Mouse (Mus musculus): ENCODE measurements around the gene Sp6. TPM values are rescaled to one million over a fixed set of nuclear protein-coding genes. Genes with fewer than 3 reads are reported as not detected.

Gene Sp6
- total and polyA plus RNA-seq, 2 experiments: 0.04 to 0.09 TPM

- no peak for DNase-seq (ENCODE audit: extremely low read depth, low read depth, low spot score)
- 28% methylated on average over 17 of the region's 17 CpGs for WGBS
- Histone ChIP-seq H3K9ac (ENCODE audit: low read depth, low read length) (peak overlapping the region; percentile 90), H3K4me3 (ENCODE audit: insufficient read depth, low read depth, low read length) (peak overlapping the region; percentile 90), H3K4me1 (ENCODE audit: control insufficient read depth, insufficient read depth, low read length) (peaks cover 14% of the 10 kb centered on the region), H3K27ac (replicated peaks; ENCODE audit: insufficient read depth, low read depth, low read length) (peak overlapping the region; percentile 79), H3K36me3 (ENCODE audit: control insufficient read depth, insufficient read depth, low read length) (no peaks in the 10 kb centered on the region), H3K27me3 (ENCODE audit: control insufficient read depth, insufficient read depth, low read length) (no peaks in the 10 kb centered on the region), H3K79me2 (ENCODE audit: control insufficient read depth, insufficient read depth, low read length) (peaks cover 13% of the 10 kb centered on the region; the same call in 1 of the 2 replicates)
- TF ChIP-seq CTCF (IDR thresholded peaks at IDR 0.05; ENCODE audit: low read depth, low read length) (no peak), POLR2A (IDR thresholded peaks at IDR 0.05; ENCODE audit: extremely low read depth, insufficient read depth, low read length) (no peak)
These were observed 34.6 kb upstream of the Sp6 start for GRCm38 (mm10) chr11:96978401-96979246.

- Histone ChIP-seq H3K79me2 (ENCODE audit: control insufficient read depth, insufficient read depth, low read length) (peaks cover 8% of the 10 kb centered on the region; the same call in 1 of the 2 replicates), H3K9ac (ENCODE audit: low read depth, low read length) (no peak overlapping the region), H3K27me3 (ENCODE audit: control insufficient read depth, insufficient read depth, low read length) (no peaks in the 10 kb centered on the region), H3K4me3 (ENCODE audit: insufficient read depth, low read depth, low read length) (no peak overlapping the region), H3K27ac (replicated peaks; ENCODE audit: insufficient read depth, low read depth, low read length) (no peak overlapping the region), H3K36me3 (ENCODE audit: control insufficient read depth, insufficient read depth, low read length) (no peaks in the 10 kb centered on the region), H3K4me1 (ENCODE audit: control insufficient read depth, insufficient read depth, low read length) (peaks cover 14% of the 10 kb centered on the region)
- whole genome bisulfite sequencing: 79% methylated on average over 7 of the region's 7 CpGs
- no peak for DNase-seq (ENCODE audit: extremely low read depth, low read depth, low spot score)
- TF ChIP-seq CTCF (IDR thresholded peaks at IDR 0.05; ENCODE audit: low read depth, low read length) (no peak), POLR2A (IDR thresholded peaks at IDR 0.05; ENCODE audit: extremely low read depth, insufficient read depth, low read length) (no peak)
These were observed 33.9 kb upstream of the Sp6 start for GRCm38 (mm10) chr11:96979329-96979728.

DNA sequence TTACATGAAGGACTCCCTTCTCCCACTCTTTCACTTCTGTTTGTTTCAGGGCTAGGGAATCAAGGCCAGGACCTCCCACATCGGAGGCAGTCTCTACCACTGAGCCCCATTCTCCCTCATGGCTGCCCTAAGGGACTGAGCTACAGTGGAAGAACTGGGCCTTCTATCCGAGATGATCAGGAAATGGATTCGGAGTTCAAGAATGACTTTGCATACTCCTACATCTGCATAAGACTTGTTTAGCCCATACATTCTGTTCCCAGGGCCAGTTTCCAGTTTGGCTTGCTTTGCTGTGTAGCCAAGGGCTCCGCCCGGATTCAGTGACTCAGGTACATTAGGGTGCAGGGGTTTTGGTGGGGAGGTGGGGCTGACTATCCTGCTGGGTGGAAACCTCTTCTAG lies 33.2 kb upstream of the Sp6 start:
- TF ChIP-seq CTCF (IDR thresholded peaks at IDR 0.05; ENCODE audit: low read depth, low read length) (no peak), POLR2A (IDR thresholded peaks at IDR 0.05; ENCODE audit: extremely low read depth, insufficient read depth, low read length) (no peak)
- Histone ChIP-seq H3K79me2 (ENCODE audit: control insufficient read depth, insufficient read depth, low read length) (peaks cover 7% of the 10 kb centered on the region; the same call in 1 of the 2 replicates), H3K27me3 (ENCODE audit: control insufficient read depth, insufficient read depth, low read length) (no peaks in the 10 kb centered on the region), H3K36me3 (ENCODE audit: control insufficient read depth, insufficient read depth, low read length) (no peaks in the 10 kb centered on the region), H3K4me1 (ENCODE audit: control insufficient read depth, insufficient read depth, low read length) (peaks cover 14% of the 10 kb centered on the region), H3K4me3 (ENCODE audit: insufficient read depth, low read depth, low read length) (no peak overlapping the region), H3K9ac (ENCODE audit: low read depth, low read length) (no peak overlapping the region), H3K27ac (replicated peaks; ENCODE audit: insufficient read depth, low read depth, low read length) (no peak overlapping the region)
- no peak for DNase-seq (ENCODE audit: extremely low read depth, low read depth, low spot score)
- 86% methylated on average over 5 of the region's 5 CpGs for WGBS

DNA sequence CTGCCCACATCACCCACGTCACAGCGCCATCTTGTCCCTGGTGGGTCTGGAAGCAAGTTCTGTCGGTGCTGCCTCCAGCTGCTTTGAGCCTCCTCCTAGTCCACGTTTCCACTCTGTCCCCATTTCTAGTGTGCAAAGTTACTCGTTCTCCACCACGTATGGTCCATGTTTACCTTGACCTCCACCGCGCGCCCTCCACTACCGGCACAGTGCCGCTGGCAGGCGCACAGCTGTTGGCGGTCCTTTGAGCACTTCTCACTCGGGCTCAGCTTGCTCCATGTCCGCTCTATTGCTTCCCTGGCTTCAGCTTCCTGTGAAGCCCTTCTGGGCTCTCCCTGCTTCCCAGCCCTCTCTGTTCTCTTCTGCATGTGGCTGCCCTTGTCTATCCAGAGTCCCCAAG lies 31.7 kb upstream of the Sp6 start:
- H3K4me3 ChIP-seq (ENCODE audit: insufficient read depth, low read depth, low read length): no peak overlapping the region
- no peak for DNase-seq (ENCODE audit: extremely low read depth, low read depth, low spot score)
- H3K27ac ChIP-seq (replicated peaks; ENCODE audit: insufficient read depth, low read depth, low read length): no peak overlapping the region
- H3K79me2 ChIP-seq (ENCODE audit: control insufficient read depth, insufficient read depth, low read length): no peaks in the 10 kb centered on the region
- no peak overlapping the region for H3K9ac ChIP-seq (ENCODE audit: low read depth, low read length)
- WGBS: 65% methylated on average over 15 of the region's 15 CpGs
- H3K4me1 ChIP-seq (ENCODE audit: control insufficient read depth, insufficient read depth, low read length): peaks cover 4% of the 10 kb centered on the region
- H3K36me3 ChIP-seq (ENCODE audit: control insufficient read depth, insufficient read depth, low read length): no peaks in the 10 kb centered on the region
- no peak for TF ChIP-seq CTCF (IDR thresholded peaks at IDR 0.05; ENCODE audit: low read depth, low read length)
- no peak for TF ChIP-seq POLR2A (IDR thresholded peaks at IDR 0.05; ENCODE audit: extremely low read depth, insufficient read depth, low read length)
- no peaks in the 10 kb centered on the region for H3K27me3 ChIP-seq (ENCODE audit: control insufficient read depth, insufficient read depth, low read length)

- no peaks in the 10 kb centered on the region for H3K27me3 ChIP-seq (ENCODE audit: control insufficient read depth, insufficient read depth, low read length)
- no peaks in the 10 kb centered on the region for H3K79me2 ChIP-seq (ENCODE audit: control insufficient read depth, insufficient read depth, low read length)
- peaks cover 4% of the 10 kb centered on the region for H3K4me1 ChIP-seq (ENCODE audit: control insufficient read depth, insufficient read depth, low read length)
- TF ChIP-seq CTCF (IDR thresholded peaks at IDR 0.05; ENCODE audit: low read depth, low read length) (peak; percentile 96), POLR2A (IDR thresholded peaks at IDR 0.05; ENCODE audit: extremely low read depth, insufficient read depth, low read length) (no peak)
- H3K36me3 ChIP-seq (ENCODE audit: control insufficient read depth, insufficient read depth, low read length): no peaks in the 10 kb centered on the region
- DNase-seq (ENCODE audit: extremely low read depth, low read depth, low spot score): peak; percentile 57
- no peak overlapping the region for H3K4me3 ChIP-seq (ENCODE audit: insufficient read depth, low read depth, low read length)
- no peak overlapping the region for H3K9ac ChIP-seq (ENCODE audit: low read depth, low read length)
- H3K27ac ChIP-seq (replicated peaks; ENCODE audit: insufficient read depth, low read depth, low read length): no peak overlapping the region
- 7% methylated on average over 7 of the region's 7 CpGs for WGBS
These were observed 30.8 kb upstream of the Sp6 start for GRCm38 (mm10) chr11:96982355-96982754.

- Histone ChIP-seq H3K27ac (replicated peaks; ENCODE audit: insufficient read depth, low read depth, low read length) (no peak within 1 kb of the TSS), H3K36me3 (ENCODE audit: control insufficient read depth, insufficient read depth, low read length) (no peaks in the 10 kb centered on the region), H3K27me3 (ENCODE audit: control insufficient read depth, insufficient read depth, low read length) (no peaks in the 10 kb centered on the region), H3K4me1 (ENCODE audit: control insufficient read depth, insufficient read depth, low read length) (peaks cover 4% of the 10 kb centered on the region), H3K9ac (ENCODE audit: low read depth, low read length) (no peak within 1 kb of the TSS), H3K4me3 (ENCODE audit: insufficient read depth, low read depth, low read length) (no peak within 1 kb of the TSS), H3K79me2 (ENCODE audit: control insufficient read depth, insufficient read depth, low read length) (no peaks in the 10 kb centered on the region)
- WGBS: 78% methylated on average over 7 of the region's 7 CpGs
- TF ChIP-seq CTCF (IDR thresholded peaks at IDR 0.05; ENCODE audit: low read depth, low read length): no peak
- TF ChIP-seq POLR2A (IDR thresholded peaks at IDR 0.05; ENCODE audit: extremely low read depth, insufficient read depth, low read length): no peak
- no peak for DNase-seq (ENCODE audit: extremely low read depth, low read depth, low spot score)
These were observed 30.3 kb upstream of the Sp6 start, which contains the start of gene Sp2 for GRCm38 (mm10) chr11:96982859-96983258. Gene Sp2 (minus strand): TSS chr11:96982959.
